Mouse (Mus musculus): ENCODE results near the gene Il31.
"Not testable (repeated sequence)": the region's sequence is repeated elsewhere in the genome, so short reads cannot be mapped to it uniquely, and the experiment has no call there.

The Il31 gene

GRCm38 (mm10) chr5:123489112-123489785 is at the start of gene Il31, which contains the start of gene Lrrc43:
TSS of gene Il31 (minus strand) at chr5:123489489.
TSS of gene Lrrc43 (plus strand) at chr5:123489305.
- no peak for DNase-seq (ENCODE audit: low spot score)

- DNase-seq (ENCODE audit: low spot score), result no peak
Measured at GRCm38 (mm10) chr5:123533801-123534200, 44.5 kb upstream of the Il31 start.

GRCm38 (mm10) chr5:123530056-123530455 is 40.8 kb upstream of the Il31 start:
- DNase-seq (ENCODE audit: low spot score), result no peak

- no peak for DNase-seq (ENCODE audit: low spot score)
Measured at GRCm38 (mm10) chr5:123528641-123529040, 39.4 kb upstream of the Il31 start.

GRCm38 (mm10) chr5:123525916-123526495 is 36.7 kb upstream of the Il31 start:
- no peak for DNase-seq (ENCODE audit: low spot score)

- no peak for DNase-seq (ENCODE audit: low spot score)
Measured at GRCm38 (mm10) chr5:123525281-123525680, 36.0 kb upstream of the Il31 start, which contains the start of gene Gm49027. TSS of gene Gm49027 (minus strand) at chr5:123525488.

- no peak for DNase-seq (ENCODE audit: low spot score)
Measured at GRCm38 (mm10) chr5:123524393-123524750, 35.1 kb upstream of the Il31 start.

- peak; percentile 97 for DNase-seq (ENCODE audit: low spot score)
Measured at GRCm38 (mm10) chr5:123523692-123524392, 34.6 kb upstream of the Il31 start, which contains the start of gene Diablo. TSS of gene Diablo (minus strand) at chr5:123524176.

GRCm38 (mm10) chr5:123522166-123522565 is 32.9 kb upstream of the Il31 start:
- no peak for DNase-seq (ENCODE audit: low spot score)

- no peak for DNase-seq (ENCODE audit: low spot score)
Measured at GRCm38 (mm10) chr5:123521621-123522020, 32.3 kb upstream of the Il31 start.

- DNase-seq (ENCODE audit: low spot score), result no peak
Measured at GRCm38 (mm10) chr5:123520666-123521065, 31.4 kb upstream of the Il31 start.

GRCm38 (mm10) chr5:123514871-123515270 is 25.6 kb upstream of the Il31 start:
- no peak for DNase-seq (ENCODE audit: low spot score)

- peak; percentile 31 for DNase-seq (ENCODE audit: low spot score)
Measured at GRCm38 (mm10) chr5:123512102-123512501, 22.8 kb upstream of the Il31 start.

- not testable (repeated sequence) for DNase-seq (ENCODE audit: low spot score)
Measured at GRCm38 (mm10) chr5:123511426-123511825, 22.1 kb upstream of the Il31 start.

- no peak for DNase-seq (ENCODE audit: low spot score)
Measured at GRCm38 (mm10) chr5:123510160-123510559, 20.9 kb upstream of the Il31 start, which contains the start of gene B3gnt4. TSS of gene B3gnt4 (plus strand) at chr5:123510460.

GRCm38 (mm10) chr5:123508921-123509320 is 19.6 kb upstream of the Il31 start:
- DNase-seq (ENCODE audit: low spot score), result no peak

GRCm38 (mm10) chr5:123507936-123508723 is 18.8 kb upstream of the Il31 start:
- DNase-seq (ENCODE audit: low spot score), result peak; percentile 68

GRCm38 (mm10) chr5:123501973-123502372 is 12.7 kb upstream of the Il31 start:
- DNase-seq (ENCODE audit: low spot score), result no peak

GRCm38 (mm10) chr5:123499717-123500116 is 10.4 kb upstream of the Il31 start:
- DNase-seq (ENCODE audit: low spot score), result no peak

- DNase-seq (ENCODE audit: low spot score), result no peak
Measured at GRCm38 (mm10) chr5:123489935-123490334, 646 bp upstream of the Il31 start.

GRCm38 (mm10) chr5:123487659-123488395 is 1.5 kb downstream of the Il31 start:
- DNase-seq (ENCODE audit: low spot score), result no peak

Data from c-Kit-positive CD71-positive TER-119-positive erythroid progenitor cells, embryonic 14.5 days (primary cell).